Mouse (Mus musculus) retina, postnatal 1 day (tissue): Measurements from ENCODE around the gene C730034F03Rik.
"Not testable (repeated sequence)": the region's sequence is repeated elsewhere in the genome, so short reads cannot be mapped to it uniquely, and the experiment has no call there.

Source experiments
- DNase-seq: peaks from one replicate; pipeline ENCODE4 v3.0.0-alpha.2; 2012

C730034F03Rik gene

DNA sequence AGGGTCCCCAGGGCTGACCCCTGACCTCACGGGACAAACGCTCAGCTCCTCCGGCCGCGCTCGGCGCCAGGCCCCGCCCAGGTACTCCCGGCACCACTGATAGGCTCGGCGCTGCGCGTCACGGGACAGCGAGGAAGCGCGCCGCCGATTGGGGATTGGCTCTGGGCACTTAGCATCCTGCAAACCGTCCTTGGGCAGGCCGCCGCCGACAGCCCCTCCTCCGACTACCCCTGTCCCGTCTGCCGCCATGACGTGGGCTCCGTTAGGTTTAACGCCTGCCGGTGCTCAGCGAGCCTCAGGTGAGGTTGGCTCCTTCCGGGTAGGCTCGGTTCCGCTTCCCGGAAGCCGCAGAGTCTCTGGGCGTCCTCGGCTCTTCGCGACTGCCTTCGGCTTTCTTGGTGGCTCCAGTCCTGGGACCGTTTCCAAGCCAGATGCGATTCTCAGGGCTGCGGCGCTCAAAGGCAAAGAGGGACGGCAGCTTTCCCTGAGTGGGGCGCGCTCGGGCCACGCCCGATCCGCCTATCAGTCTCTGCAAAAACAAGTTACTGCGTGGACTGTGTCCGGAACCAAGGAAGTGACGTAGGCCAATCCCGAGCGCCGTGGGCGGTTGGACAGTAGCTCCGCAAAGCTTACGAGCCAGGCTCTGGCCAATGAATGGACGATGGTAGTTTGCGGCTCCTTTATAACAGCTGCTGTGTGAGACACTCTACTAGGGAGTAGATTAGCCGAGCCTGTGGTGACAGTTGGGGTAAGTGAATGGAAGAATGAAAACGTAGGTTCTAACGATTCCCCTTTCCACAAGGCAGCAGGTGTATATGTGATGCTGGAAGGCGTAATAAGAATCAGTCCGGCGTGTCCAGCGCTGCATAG, at the start of gene C730034F03Rik, which contains the start of the genes Gm44502 and Chkb:
Gene C730034F03Rik, plus strand, starts transcription at position 238 of the 870 bp plus-strand sequence.
Gene Gm44502, minus strand, starts transcription at position 345 of the 870 bp plus-strand sequence.
Gene Chkb, minus strand, starts transcription at position 557 of the 870 bp plus-strand sequence.
- DNase-seq = peak; percentile 97

- no peak for DNase-seq
Observed at GRCm38 (mm10) chr15:89384617-89385016, 44.8 kb upstream of the C730034F03Rik start, which contains the start of gene Klhdc7b. Klhdc7b (plus strand) TSS chr15:89384917.

- DNase-seq = no peak
Observed at GRCm38 (mm10) chr15:89387127-89387526, 42.3 kb upstream of the C730034F03Rik start.

DNA sequence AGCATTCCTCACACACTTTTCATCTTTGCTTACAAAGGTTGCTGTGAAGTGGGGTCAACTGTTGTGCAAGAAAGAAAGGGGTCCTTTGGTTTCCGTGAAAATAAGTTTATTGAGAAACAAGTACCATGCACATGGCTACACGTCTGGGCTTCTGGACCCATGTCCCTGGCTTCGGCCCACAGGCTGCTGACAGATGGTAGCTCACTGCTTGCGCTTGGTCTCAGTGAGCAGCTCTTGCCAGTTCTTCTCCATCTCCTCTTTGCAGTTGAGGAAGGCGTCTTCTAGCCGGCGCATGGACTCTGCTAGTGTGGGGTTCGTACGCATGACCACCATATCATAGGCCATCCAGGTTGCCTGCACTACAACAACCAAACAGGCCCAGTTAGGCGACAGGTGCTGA, 39.3 kb upstream of the C730034F03Rik start:
- no peak for DNase-seq

- no peak for DNase-seq
Observed at GRCm38 (mm10) chr15:89396883-89397282, 32.5 kb upstream of the C730034F03Rik start.

DNA sequence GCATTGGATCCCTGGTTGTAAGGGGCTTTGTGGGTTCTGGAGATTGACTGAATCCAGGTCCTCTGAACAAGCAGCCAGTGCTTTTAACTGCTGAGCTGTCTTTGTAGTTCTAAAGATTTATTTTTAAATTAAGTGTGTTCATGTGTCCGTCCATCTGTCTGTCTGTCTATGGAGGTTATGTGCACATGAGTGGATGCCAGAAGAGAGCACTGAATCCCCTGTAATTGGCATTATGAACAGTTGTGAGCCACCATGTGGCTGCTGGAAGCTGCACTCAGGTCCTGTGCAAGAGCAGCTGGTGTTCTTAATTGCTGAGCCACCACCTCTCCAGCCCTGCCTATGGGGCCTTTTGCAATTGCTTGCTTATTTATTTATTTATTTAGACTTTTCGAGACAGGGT, 31.2 kb upstream of the C730034F03Rik start:
- peak; percentile 83 for DNase-seq

- no peak for DNase-seq
Observed at GRCm38 (mm10) chr15:89399716-89400115, 29.7 kb upstream of the C730034F03Rik start.

- DNase-seq = no peak
Observed at GRCm38 (mm10) chr15:89402471-89402870, 26.9 kb upstream of the C730034F03Rik start.

DNA sequence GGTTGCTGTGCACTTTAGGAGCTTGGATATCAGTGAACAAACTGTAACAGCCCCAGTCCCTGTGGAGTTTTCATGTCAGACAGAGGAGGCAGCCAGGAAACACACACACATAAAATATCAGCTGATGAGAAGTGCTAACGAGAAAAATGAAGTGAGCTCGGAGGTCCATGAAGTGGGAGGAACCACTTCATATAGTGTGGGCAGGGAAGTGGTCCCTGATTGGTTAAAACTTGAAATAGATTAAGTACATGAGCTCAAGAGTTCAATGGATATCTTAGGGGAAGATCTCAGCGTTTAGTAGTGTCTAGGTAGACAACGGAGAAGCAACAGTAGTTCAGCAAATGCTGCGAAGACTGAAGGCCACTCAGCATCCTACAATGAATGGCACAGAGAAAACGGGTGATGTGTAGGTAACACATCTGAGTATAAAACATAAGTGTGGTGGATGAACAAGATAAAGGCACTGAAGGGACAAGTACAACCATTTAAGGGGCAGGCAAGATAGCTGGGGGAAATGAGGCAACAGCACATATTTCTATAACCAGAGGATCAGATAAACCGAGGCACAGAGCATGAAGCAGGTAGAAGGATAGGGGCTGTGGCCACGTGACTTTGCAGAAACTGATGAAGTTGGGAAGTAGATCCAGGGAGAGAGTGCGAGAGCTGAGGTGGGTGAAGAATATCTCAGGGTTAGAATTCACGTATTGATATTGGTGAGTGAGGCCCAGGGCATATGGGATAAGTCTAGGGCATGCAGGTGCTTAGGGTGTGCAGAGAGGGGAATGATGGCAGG, 24.4 kb upstream of the C730034F03Rik start:
- DNase-seq = no peak

DNA sequence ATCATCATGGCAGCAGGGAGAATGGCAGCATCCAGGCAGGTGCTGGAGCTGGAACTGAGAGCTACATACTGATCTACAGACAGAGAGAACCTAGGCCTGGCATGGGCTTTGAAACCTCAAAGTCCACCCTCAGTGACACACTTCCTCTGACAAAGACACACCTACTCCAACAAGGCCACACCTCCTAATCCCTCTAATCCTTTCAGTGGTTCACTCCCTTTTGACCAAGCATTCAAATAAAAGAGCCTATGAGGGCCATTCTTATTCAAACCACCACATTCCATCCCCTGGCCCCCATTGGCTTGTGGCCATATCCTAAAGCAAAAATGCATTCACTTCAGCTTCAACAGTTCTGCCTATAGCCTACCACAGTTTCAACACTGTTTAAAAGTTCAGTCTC, 22.7 kb upstream of the C730034F03Rik start:
- DNase-seq = no peak

- no peak for DNase-seq
Observed at GRCm38 (mm10) chr15:89410118-89410517, 19.3 kb upstream of the C730034F03Rik start, which contains the start of gene Syce3. Syce3 (minus strand) TSS chr15:89410503.

DNA sequence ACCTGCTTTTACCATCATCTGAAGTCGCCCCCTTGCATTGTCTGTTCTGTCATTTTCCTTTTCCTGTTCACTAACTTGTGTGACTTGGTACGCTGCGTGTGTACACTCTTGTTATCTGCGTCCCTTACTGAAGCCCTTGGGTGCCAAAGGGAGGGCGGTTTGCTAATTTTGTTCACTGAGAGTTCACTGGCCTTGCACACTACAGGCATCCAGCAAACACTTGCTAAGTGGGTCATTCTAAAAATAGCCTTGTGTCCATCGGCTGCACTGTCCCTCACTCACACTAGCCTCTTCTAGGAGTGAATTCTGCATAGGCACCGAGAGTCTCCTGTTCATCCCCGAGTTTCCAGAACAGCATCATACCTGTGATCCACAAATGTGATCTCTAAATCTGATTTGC, 14.1 kb upstream of the C730034F03Rik start:
- DNase-seq = peak; percentile 40

GRCm38 (mm10) chr15:89421938-89422337, 7.5 kb upstream of the C730034F03Rik start:
- no peak for DNase-seq

- DNase-seq = no peak
Observed at GRCm38 (mm10) chr15:89424621-89425020, 4.8 kb upstream of the C730034F03Rik start.

- no peak for DNase-seq
Observed at GRCm38 (mm10) chr15:89425711-89426121, 3.7 kb upstream of the C730034F03Rik start, which contains the start of gene Cpt1b. Cpt1b (minus strand) TSS chr15:89425863.

DNA sequence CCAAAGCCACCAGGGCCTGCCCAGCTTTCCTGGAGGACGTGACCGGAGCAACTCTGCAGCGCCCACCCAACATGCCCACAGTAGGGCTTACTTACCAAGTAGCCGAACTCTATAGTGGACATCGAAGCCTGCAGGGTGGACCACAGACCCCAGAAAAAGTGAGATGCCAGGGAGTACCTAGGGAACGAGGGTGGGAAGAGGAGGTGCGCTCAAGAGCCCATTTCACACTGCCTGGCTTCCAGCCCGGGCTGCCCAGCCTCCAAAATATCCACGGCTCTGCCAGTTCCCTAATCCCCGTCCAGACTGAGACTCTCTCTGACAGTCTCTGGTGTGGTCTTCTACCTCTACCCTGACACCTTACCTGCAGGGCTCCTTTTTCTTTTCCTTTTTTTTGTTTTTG, 2.7 kb upstream of the C730034F03Rik start:
- no peak for DNase-seq

DNA sequence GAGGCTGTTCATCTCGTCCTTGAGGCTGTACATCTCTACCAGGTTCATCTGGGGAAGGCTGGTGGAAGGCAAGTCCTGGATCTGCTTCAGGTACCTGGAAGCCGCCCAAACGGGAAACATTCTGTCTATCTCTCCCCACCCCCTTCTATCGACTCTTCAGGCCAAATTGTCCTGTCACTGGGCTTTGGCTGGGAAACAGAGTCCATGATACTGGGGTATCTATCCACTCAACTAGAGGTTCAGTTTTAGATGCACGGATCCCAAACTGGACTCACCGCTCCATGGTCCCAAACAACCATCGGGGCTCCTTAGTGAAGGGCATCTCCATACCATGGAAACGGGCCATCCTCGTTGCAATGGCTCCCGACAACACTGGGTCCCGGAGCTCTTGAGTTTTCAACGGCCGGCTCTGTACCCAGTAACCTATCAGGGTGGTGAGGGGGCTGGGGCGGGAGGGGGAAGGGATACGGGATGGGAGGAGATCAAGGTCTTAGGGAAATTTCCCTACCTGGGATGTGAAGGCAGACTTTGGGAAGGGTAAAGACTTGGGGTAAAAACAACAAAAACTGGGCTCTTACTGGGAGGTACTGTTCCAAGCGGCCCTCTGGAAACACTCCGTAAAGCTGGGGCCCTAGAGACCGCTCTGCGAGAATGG, 1.1 kb upstream of the C730034F03Rik start:
- no peak for DNase-seq

GRCm38 (mm10) chr15:89428821-89429351, 503 bp upstream of the C730034F03Rik start:
- no peak for DNase-seq

- no peak for DNase-seq
Observed at GRCm38 (mm10) chr15:89430341-89430740, 952 bp downstream of the C730034F03Rik start.

- DNase-seq = not testable (repeated sequence)
Observed at GRCm38 (mm10) chr15:89430771-89431170, 1.4 kb downstream of the C730034F03Rik start.

DNA sequence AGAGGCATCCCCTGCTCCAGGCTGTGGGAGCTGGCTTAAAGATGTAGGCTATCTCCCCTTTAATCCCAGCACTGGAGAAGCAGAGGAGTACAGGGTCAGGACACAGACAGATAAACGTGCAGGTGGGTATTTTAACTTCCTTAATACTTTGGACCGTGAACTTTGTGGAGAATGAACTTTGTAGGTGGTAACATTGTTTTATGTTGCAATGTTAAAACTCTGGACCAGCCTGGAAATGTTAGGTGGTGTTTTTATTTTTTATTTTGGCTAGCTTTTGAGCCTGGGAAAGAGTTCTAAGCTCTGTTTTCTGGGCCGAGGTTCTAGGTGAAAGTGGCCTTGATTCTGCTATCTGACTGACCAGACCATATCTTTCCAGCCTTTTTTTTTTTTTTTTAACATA, 1.9 kb downstream of the C730034F03Rik start:
- DNase-seq = no peak

DNA sequence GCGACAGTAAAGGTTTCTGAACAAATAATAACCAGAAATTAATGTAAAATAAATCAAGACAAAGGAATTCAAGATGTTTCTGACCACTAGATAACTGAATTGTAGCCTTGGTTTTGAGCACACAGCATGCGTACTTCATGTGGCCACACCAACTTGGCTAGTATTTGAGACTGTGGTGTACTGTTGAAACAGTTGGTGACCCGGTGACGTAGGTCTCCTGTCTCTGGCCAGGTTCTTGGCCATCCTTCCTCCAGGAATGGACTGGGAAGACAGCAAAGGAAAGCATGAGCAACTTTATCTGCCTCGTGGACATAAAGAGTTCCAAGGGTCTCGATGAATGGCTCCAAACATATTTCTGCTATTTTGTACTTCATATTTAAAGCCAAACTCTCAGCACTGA, 2.4 kb downstream of the C730034F03Rik start:
- no peak for DNase-seq
